Mouse (Mus musculus) cerebellum, adult 8-10 months (tissue): Measurements from ENCODE around the gene Kiss1.
A peak's percentile ranks its signal among the peaks of the same experiment; 100 is the strongest.
"Not testable (repeated sequence)": the region's sequence is repeated elsewhere in the genome, so short reads cannot be mapped to it uniquely, and the experiment has no call there.

ENCODE experiments used
- DNase-seq: peaks from one replicate; pipeline ENCODE4 v3.0.0; 2022

Kiss1 gene

DNA sequence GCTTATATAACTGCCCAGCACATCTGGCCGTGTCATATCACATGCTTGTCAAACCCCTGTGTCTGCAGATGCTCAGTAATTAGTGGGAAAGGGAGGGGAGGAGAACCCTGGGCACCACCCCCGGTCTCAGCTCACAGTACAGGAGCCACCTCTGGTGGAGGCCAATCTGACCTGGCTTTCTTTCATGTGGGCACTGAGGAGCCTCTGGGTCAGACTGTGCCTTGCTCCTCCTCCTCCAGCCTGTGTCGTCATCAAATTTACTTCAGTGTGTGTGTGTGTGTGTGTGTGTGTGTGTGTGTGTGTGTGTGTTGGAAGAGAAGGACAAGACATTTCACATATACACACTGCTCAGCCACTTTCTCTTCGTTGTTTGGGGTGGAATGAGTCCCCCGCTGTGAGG, 1.7 kb downstream of the Kiss1 start:
- no peak for DNase-seq

DNA sequence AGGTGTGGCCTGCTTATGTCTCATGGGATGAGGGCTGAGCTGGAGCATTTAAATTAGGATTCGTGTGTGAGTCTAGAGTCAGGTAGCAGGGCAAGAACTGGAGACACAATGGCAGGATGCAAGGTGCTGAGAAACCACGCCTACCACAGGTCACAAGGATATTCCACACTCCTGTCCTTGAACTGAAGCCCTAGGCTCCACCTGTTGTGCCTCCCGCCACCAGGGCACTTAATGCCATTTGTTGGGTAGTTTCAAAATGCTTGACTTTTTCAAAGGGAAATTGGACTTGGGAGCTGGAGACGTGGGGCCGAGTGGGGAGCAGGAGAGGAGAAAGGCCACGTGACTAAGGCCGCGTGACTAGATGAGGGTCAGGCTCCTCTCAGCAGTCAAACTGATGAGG, 4.3 kb downstream of the Kiss1 start:
- DNase-seq, result no peak

GRCm38 (mm10) chr1:133327094-133327493, 5.4 kb downstream of the Kiss1 start:
- no peak for DNase-seq

DNA sequence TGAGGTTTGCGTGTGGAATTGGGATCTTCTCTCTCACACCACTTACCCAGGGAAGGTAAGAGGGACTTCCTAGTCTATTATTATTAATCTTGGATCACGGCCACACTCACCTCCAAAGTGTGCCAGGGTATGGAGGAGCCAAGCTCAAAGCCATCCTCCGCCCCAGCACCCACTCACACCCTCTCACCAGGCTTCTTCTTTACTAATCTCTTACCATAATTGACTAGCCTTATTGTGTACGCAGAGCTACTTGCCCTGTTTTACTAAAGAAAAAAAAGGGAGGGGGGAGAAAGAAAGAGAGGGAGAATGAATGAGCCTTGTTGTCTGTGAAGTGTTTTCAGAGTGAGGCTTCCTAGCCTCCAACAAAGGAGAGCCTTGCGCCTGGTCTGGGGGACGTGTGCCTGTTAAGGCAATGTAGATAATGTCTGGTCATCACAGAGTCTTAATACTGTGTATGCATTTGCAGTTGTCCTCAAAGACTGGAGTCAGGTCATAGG, 6.7 kb downstream of the Kiss1 start:
- no peak for DNase-seq

DNA sequence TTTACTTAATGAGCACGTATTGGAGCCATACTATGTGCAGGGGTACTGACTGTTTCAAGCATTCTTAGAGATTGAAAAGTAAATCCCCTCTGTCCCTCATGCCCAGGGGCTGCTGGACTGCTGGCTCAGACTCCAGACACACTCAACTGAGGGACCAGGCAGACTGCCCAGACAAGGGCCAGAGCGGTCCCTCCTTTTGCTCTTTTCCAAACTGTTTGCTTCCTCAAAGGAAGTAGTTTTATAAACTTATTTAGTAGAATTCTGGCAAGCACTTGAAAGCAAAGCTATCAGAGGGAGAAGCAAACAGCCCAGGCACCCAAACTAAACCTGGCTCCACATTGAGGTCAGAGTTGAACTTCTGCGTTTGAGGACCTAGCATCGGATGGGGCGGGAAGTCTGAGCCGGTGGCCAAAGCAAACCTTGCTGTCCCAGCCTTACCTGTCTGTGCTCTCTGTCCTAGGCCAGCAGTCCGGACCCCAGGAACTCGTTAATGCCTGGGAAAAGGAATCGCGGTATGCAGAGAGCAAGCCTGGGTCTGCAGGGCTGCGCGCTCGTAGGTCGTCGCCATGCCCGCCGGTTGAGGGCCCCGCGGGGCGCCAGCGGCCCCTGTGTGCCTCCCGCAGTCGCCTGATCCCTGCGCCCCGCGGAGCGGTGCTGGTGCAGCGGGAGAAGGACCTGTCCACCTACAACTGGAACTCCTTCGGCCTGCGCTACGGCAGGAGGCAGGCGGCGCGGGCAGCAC, 7.4 kb downstream of the Kiss1 start:
- no peak for DNase-seq

DNA sequence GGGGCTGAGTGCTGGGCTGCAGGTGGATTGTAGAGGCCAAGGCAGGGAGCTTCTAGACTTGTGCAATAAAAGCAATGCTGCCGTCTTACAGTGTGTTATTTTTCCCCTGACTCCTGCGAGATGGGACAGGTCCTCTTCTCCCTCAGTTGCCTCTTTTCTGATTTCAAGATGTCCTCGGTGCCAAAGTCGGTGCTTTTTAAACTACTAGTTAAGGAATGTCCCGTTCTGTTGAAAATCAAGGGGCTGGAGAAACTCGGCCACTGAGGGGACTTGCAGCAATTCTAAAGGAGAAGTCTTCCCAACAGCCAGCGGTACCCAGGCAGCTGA, 7.9 kb downstream of the Kiss1 start:
- DNase-seq, result no peak

GRCm38 (mm10) chr1:133331142-133331541, 9.5 kb downstream of the Kiss1 start:
- DNase-seq, result no peak

- no peak for DNase-seq
Observed at GRCm38 (mm10) chr1:133332656-133333430, 11.2 kb downstream of the Kiss1 start.

GRCm38 (mm10) chr1:133333937-133334336, 12.3 kb downstream of the Kiss1 start:
- no peak for DNase-seq

- not testable (repeated sequence) for DNase-seq
Observed at GRCm38 (mm10) chr1:133340403-133340802, 18.7 kb downstream of the Kiss1 start.

GRCm38 (mm10) chr1:133344357-133344756, 22.7 kb downstream of the Kiss1 start:
- DNase-seq, result no peak

GRCm38 (mm10) chr1:133346531-133346930, 24.9 kb downstream of the Kiss1 start:
- DNase-seq, result no peak

DNA sequence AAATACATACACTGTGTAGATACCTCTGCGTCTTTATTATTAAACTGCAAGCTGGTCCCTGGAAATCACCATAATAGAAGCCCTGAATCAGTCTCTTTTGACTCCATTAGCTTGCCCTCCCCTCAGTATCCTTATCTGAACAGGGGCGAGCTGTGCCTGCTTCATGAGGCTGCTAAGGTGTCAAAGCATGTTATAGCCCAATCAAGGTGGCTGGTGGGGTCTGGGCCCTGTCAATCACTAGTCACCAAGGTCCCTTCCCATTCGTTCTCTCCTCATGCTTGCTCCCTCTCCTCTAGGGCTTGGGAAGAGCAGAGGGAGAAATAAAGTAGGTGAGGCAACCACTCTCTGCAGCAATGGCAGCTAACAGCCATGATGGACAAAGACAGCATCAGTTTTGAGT, 25.6 kb downstream of the Kiss1 start:
- DNase-seq, result no peak

DNA sequence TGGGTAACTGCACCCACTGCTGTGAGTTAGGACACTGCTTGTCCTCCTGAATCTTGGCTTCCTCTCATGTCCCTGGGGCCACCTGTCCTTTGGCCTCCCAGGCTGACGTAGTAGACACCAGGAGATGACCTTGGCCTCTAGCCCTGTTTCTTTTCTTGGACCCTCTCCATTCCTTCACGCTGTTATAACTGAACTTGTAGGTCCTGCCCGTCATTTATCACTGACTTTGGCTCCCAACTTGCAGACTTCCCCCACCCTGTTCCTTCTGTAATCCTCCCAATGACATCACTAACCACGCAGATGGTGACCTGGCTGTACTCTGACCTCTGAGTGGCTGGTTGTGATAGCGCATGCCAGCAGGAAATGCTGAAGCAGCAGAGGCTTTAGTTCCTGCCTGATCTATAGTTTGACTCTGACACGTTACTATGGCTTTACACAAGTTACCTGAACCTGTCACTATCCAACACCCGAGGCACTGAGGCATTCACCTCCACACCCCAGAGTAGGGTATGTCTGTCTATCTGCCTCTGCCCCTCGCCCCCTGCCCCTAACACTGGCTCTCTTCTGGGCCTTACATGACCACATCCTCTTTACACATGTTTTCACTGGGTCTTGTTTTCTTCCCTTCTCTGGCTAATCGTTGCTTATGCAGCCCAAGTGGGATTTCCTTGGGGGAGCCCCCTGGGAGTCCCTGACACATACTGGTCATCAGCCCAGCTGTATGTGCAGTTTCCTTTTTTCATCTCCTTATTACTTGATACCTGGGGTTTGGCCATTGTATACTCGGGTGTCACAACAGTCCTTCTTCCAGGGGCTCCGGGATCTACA, 26.2 kb downstream of the Kiss1 start:
- DNase-seq, result no peak

DNA sequence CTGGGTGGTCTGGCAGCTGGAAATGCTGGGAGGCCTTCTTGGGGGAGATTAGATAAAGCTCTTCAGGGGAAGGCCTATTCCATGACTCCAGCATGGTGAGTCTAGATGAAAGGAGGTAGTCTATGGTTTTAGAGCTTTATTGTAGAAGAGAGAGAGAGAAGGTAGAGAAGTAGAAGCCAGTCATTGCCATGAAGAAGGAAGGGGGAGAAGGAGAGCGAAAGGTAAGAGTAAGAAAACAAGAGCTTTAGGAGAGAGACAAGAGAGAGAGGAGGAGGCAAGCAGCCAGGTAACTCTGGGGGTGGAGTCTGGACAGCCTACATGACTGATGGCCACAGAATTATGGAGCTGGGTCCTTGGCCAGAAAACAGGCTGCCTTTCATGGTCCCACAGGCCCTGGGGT, 28.5 kb downstream of the Kiss1 start, which contains the start of gene Ren1:
Ren1 (plus strand) TSS at position 301 of the 400 bp plus-strand sequence.
- DNase-seq, result no peak

DNA sequence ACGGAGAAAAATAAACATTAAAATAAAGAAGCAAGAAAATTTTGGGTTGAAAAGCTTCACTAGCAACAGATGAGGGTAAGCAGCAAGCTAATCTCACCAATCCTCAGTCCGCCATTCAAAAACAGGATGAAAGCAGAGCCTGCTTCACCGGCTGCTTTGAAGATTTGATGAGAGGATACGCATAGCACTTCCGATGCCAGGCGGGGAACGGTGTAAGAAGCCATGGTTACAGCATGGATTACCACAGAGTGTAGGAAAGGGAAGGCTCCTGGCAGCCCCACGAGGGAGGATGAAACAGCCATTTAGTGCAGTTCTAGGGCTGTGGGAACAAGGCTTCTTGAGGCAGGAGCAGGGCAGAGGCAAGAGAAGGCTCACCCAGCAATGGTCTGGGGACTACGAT, 30.1 kb downstream of the Kiss1 start:
- DNase-seq, result no peak

GRCm38 (mm10) chr1:133353371-133353809, 31.7 kb downstream of the Kiss1 start:
- peak; percentile 76 for DNase-seq

DNA sequence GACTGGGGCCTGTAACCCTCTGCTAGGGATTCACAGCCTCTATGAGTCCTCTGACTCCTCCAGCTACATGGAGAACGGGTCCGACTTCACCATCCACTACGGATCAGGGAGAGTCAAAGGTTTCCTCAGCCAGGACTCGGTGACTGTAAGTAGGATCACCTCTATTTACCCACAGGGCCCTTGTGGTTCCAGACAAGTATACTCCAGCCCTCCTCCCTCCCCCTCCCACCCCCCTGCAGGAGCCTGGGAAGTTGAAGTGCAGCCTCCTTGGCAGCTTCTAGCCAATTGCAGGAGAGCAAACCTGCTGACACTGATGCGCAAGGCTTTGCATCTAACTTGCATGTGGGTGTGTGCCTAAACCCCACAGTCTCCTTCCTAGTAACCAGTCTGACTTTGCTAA, 33.8 kb downstream of the Kiss1 start:
- DNase-seq, result no peak

DNA sequence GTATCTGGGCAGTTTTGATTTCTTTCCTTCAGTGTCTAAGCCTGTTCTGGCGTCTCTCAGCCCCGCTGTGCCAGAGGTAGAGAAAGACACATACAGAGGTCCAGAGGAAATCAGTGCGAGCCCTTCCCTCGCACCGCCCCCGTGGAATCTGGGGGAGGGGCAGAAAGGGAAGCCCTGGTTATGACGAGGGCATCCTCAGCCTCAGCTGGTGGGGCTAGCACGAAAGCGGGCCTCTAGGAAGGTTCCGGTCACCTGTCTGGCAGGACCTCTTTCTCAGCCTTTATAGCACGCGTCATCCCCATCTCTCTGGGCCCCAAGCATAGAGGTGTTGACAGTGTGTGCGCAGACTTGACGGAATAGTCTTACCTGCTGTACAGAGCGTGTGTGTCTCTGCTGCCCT, 34.2 kb downstream of the Kiss1 start:
- no peak for DNase-seq

GRCm38 (mm10) chr1:133356330-133356729, 34.7 kb downstream of the Kiss1 start:
- no peak for DNase-seq

DNA sequence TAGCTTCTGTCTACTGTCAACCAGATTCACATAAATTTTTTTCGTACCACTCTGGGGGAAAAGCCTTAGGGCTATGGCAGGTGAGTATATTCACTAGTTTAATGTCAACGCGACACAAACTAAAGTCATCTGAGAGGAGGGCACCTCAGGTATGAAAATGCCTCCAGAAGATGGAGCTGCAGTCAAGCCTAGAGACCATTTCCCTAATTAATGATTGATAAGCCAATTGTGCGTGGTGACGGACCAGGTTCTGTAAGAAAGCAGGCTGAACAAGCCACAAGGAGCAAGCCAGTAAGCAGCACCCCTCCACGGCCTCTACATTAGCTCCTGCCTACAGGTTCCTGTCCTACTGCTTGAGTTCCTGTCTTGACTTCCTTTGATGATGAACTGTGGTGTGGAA, 39.3 kb downstream of the Kiss1 start:
- no peak for DNase-seq

DNA sequence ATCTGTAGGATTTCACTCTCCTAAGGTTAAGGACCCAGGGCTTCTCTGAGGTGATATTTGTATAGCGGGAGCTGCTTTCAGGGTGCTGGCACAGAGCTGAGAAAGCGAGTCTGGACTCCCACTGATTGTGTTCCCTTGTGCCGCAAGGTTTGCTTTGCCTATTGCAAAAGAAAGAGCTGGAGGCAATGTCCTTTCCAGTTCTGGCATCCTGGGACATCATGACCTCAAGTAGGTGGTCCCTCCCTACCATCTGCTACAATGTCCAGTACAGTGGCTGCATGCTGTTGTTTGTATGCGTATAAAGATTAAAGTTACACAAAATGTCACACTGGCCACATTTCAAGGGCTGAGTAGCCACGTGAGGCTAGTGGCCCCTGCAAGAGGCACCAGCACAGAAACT, 40.4 kb downstream of the Kiss1 start:
- DNase-seq, result no peak

DNA sequence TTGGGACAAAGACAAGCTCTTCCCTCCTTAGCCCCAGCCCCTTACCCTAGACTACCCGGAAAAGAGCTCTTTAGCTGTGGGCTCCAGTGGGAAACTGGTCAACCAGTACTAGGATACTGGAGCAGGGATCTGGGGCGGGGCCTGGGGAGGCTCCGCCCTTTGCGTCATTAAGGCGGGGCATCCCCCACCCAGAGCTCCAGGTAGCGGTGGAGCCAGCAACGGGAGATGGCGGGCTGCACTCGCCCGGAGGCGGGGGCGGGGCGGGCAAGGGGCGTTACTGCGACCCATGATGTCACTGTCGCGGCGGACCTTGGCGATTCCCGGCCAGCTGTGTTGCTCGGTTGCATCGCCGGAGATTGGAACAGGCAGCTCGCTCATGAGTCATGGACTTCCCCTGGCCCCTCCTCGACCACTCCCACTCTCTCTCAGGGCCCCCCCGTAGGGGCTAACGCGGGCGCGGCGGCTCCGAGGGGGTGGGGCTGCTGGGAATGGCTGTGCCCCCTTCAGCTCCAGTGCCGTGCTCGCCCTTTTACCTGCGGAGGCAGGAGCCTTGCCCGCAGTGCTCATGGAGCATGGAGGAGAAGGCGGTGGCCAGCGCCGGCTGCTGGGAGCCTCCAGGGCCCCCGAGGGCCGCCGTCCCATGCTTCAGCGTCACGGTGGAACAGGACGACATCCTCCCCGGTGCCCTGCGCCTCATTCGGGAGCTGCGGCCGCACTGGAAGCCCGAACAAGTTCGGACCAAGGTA, 41.8 kb downstream of the Kiss1 start, which contains the start of gene Etnk2:
Etnk2 (plus strand) TSS at position 297 of the 746 bp plus-strand sequence.
- DNase-seq, result peak; percentile 34
